Mouse (Mus musculus) limb, embryonic 11.5 days (tissue): ENCODE measurements at regions not wholly inside any gene's neighbourhood (a gene's known extent, or its start where the extent isn't known, plus 50 kb on each side); places are given as distances from the start of the nearest gene placed in this dataset.
"Not testable (repeated sequence)": the region's sequence is repeated elsewhere in the genome, so short reads cannot be mapped to it uniquely, and the experiment has no call there.

Source experiments
- ATAC-seq: fragments of 200-750 bp; cut with Nextera tagmentation; 2 replicates; pipeline ENCODE4 v1.8.0; 2017; ENCODE audit warnings: low read depth; ENCODE audit not compliant: insufficient number of reproducible peaks, low FRiP score, low TSS enrichment
- DNase-seq: peaks from one replicate; pipeline ENCODE4 v3.0.0-alpha.2; 2015; ENCODE audit warnings: low spot score
- H3K27ac ChIP-seq: fragments of 300-500 bp; sonication (generic); replicated peaks from 2 replicates; pipeline ENCODE4 v1.5.1; 2014; ENCODE audit warnings: low read depth, mild to moderate bottlenecking, low read length
- H3K27me3 ChIP-seq: fragments of 300-500 bp; sonication (generic); 2 replicates; pipeline ENCODE4 v1.6.1; 2014; ENCODE audit warnings: mild to moderate bottlenecking, low read length, mixed read lengths; ENCODE audit not compliant: control insufficient read depth, insufficient read depth
- H3K36me3 ChIP-seq: fragments of 300-500 bp; sonication (generic); 2 replicates; pipeline ENCODE4 v1.6.1; 2014; ENCODE audit warnings: mild to moderate bottlenecking, low read length, moderate library complexity, mixed read lengths; ENCODE audit not compliant: control insufficient read depth, insufficient read depth
- H3K4me1 ChIP-seq: fragments of 300-500 bp; sonication (generic); 2 replicates; pipeline ENCODE4 v1.6.1; 2014; ENCODE audit warnings: low read length, mixed read lengths; ENCODE audit not compliant: control insufficient read depth, insufficient read depth
- H3K4me2 ChIP-seq: fragments of 300-500 bp; sonication (generic); 2 replicates; pipeline ENCODE4 v1.6.1; 2014; ENCODE audit warnings: low read depth, mild to moderate bottlenecking, moderate library complexity; ENCODE audit not compliant: severe bottlenecking
- H3K4me3 ChIP-seq: fragments of 300-500 bp; sonication (generic); 2 replicates; pipeline ENCODE4 v1.5.1; 2014; ENCODE audit warnings: low read depth, low read length
- H3K9ac ChIP-seq: fragments of 300-500 bp; sonication (generic); 2 replicates; pipeline ENCODE4 v1.6.1; 2014; ENCODE audit warnings: mild to moderate bottlenecking, low read length
- H3K9me3 ChIP-seq: fragments of 300-500 bp; sonication (generic); 2 replicates; pipeline ENCODE4 v1.6.1; 2016; ENCODE audit warnings: low read length; ENCODE audit not compliant: control insufficient read depth
- WGBS: fragments of 180-500 bp; shearing (Covaris S2); extraction: QIAGEN DNeasy Blood & Tissue Kit; methylation state at CpG from one replicate; pipeline ENCODE4 v1.1.7; 2014; 5-methylcytosine and 5-hydroxymethylcytosine counted together

DNA sequence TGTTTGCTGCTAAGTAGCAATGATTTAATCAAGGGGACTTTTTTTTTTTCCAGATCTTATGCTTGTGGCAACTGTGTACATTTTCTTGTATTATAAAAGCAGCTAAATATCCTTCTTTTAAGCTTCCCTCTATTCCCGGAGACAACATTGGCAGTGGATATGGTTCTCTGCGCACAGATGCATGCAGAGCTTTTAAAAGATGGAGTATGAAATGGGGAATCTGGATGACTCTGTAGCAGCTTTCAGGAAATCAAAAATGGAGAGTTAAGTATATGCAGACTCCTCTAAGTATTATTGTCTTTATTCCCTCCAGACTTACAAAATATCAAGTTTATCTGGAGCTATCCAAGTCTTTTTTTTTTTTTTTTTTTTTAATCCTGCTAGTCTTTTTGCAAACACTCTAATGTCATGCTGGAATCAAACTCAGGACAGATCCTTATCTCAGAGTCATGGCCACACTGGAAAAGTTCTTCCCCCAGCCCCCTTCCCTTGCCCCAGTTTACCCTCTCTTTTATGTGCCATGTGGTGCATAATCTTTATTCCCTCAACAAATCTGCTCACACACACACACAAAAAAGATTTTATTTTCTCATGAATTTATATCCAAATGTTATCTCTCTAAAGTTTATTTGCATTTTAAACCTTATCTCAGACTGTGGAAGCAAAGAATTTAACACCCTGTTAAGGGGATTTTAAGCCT lies 1080.3 kb upstream of the Cdh6 start:
- Histone ChIP-seq H3K27me3 (no peaks in the 10 kb centered on the region), H3K27ac (no peak overlapping the region), H3K4me1 (no peaks in the 10 kb centered on the region), H3K9ac (no peak overlapping the region), H3K9me3 (no peaks in the 10 kb centered on the region), H3K4me2 (no peak overlapping the region), H3K36me3 (no peaks in the 10 kb centered on the region), H3K4me3 (no peak overlapping the region)
- ATAC-seq (no peak), DNase-seq (no peak)
- WGBS = 94% methylated on average over 2 of the region's 2 CpGs

DNA sequence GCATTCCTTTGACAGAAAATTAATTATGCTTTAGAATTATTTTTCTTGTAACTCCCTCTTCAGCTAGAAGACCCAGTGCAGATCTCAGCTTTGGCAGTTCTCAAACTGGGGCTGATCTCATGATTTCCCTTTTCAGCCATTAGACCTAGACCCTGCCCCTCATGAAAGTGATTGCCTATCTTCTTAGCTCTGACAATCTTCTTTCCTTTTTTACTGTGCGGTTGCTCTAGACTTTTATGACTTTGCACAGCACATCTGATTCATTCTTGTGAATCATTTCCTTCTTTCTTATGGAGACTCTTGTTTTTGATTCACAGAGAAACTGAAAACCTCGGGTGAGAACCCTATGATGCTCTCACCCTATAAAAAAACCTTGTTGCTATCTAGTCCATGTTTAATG lies 1078.3 kb upstream of the Cdh6 start:
- no peaks in the 10 kb centered on the region for H3K4me1 ChIP-seq
- no peak for ATAC-seq
- H3K27ac ChIP-seq = no peak overlapping the region
- no peak overlapping the region for H3K4me3 ChIP-seq
- no peak overlapping the region for H3K4me2 ChIP-seq
- no peak for DNase-seq
- 74% methylated on average over 2 of the region's 2 CpGs for WGBS
- no peaks in the 10 kb centered on the region for H3K27me3 ChIP-seq
- H3K36me3 ChIP-seq = no peaks in the 10 kb centered on the region
- H3K9ac ChIP-seq = no peak overlapping the region
- H3K9me3 ChIP-seq = no peaks in the 10 kb centered on the region

- no peaks in the 10 kb centered on the region for H3K36me3 ChIP-seq
- no peak overlapping the region for H3K4me3 ChIP-seq
- no peak for ATAC-seq
- no peaks in the 10 kb centered on the region for H3K4me1 ChIP-seq
- H3K9ac ChIP-seq = no peak overlapping the region
- H3K4me2 ChIP-seq = no peak overlapping the region
- no peaks in the 10 kb centered on the region for H3K9me3 ChIP-seq
- H3K27me3 ChIP-seq = no peaks in the 10 kb centered on the region
- WGBS = 92% methylated on average over 8 of the region's 8 CpGs
- DNase-seq = no peak
- no peak overlapping the region for H3K27ac ChIP-seq
Measured at GRCm38 (mm10) chr15:14215236-14215635, 1041.8 kb upstream of the Cdh6 start.

GRCm38 (mm10) chr15:14214726-14215125 lies 1041.3 kb upstream of the Cdh6 start:
- Histone ChIP-seq H3K27ac (no peak overlapping the region), H3K36me3 (no peaks in the 10 kb centered on the region), H3K4me2 (no peak overlapping the region), H3K9ac (no peak overlapping the region), H3K4me1 (no peaks in the 10 kb centered on the region), H3K4me3 (no peak overlapping the region), H3K9me3 (no peaks in the 10 kb centered on the region), H3K27me3 (no peaks in the 10 kb centered on the region)
- DNase-seq (no peak), ATAC-seq (no peak)
- 96% methylated on average over 1 of the region's 1 CpGs for WGBS

- no peak overlapping the region for H3K9ac ChIP-seq
- DNase-seq = no peak
- no peaks in the 10 kb centered on the region for H3K9me3 ChIP-seq
- H3K4me2 ChIP-seq = no peak overlapping the region
- ATAC-seq = no peak
- H3K27ac ChIP-seq = no peak overlapping the region
- H3K27me3 ChIP-seq = no peaks in the 10 kb centered on the region
- H3K36me3 ChIP-seq = no peaks in the 10 kb centered on the region
- 99% methylated on average over 2 of the region's 2 CpGs for WGBS
- no peaks in the 10 kb centered on the region for H3K4me1 ChIP-seq
- no peak overlapping the region for H3K4me3 ChIP-seq
Measured at GRCm38 (mm10) chr15:14177523-14177922, 1004.0 kb upstream of the Cdh6 start.

DNA sequence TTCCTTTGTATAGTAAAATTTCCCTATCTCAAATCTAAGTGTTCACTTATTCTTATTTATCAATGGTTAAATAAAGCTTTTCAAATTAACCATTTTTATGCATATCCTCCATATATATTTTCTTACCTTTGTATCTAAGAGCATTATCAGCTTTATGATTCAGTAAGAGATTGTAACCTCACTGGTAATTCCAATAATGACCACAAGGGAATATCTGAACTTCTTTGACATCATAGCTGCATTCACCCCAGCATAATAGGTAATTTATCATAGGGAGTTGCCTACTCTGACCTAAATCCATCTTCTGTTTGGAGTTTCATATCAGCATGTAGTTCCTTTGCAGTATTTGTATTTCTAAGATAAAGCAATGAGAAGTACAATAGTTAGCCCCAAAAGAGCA lies 963.9 kb upstream of the Cdh6 start:
- no peaks in the 10 kb centered on the region for H3K4me1 ChIP-seq
- ATAC-seq = no peak
- no peak overlapping the region for H3K9ac ChIP-seq

GRCm38 (mm10) chr15:14123829-14124228 lies 950.4 kb upstream of the Cdh6 start:
- H3K4me1 ChIP-seq = no peaks in the 10 kb centered on the region
- DNase-seq (no peak), ATAC-seq (no peak)
- no peak overlapping the region for H3K4me2 ChIP-seq
- H3K4me3 ChIP-seq = no peak overlapping the region
- H3K27ac ChIP-seq = no peak overlapping the region
- no peak overlapping the region for H3K9ac ChIP-seq
- H3K27me3 ChIP-seq = no peaks in the 10 kb centered on the region
- 93% methylated on average over 4 of the region's 4 CpGs for WGBS
- H3K9me3 ChIP-seq = no peaks in the 10 kb centered on the region; the same call in 1 of the 2 replicates
- H3K36me3 ChIP-seq = no peaks in the 10 kb centered on the region

More for the DNA sequence above, 963.9 kb upstream of the Cdh6 start:
- DNase-seq = no peak
- Histone ChIP-seq H3K27me3 (no peaks in the 10 kb centered on the region), H3K27ac (no peak overlapping the region), H3K36me3 (no peaks in the 10 kb centered on the region), H3K4me3 (no peak overlapping the region), H3K9me3 (no peaks in the 10 kb centered on the region), H3K4me2 (no peak overlapping the region)

DNA sequence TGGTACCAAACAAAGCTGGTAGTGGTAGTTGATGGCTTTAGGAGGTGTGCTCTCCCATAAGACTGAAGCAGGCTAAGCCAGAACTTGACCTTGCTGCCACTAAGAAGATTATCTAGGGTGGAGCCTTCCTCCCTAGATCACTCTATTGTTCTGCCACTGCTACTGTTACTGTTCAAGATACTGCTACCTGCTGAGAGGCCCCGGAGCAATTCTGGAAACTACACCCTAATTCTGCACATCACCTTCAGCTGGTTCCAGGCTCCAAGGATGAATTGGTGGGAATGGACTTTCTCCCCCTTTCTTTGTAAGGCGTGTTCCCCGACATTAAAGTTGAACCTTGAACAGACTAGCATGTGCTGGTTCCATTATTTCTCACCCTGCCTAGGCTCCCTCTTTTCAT lies 944.8 kb upstream of the Cdh6 start:
- not testable (repeated sequence) for H3K4me2 ChIP-seq, DNase-seq, H3K4me1 ChIP-seq, H3K4me3 ChIP-seq, ATAC-seq, H3K27ac ChIP-seq, H3K27me3 ChIP-seq, H3K9me3 ChIP-seq, H3K36me3 ChIP-seq, H3K9ac ChIP-seq
- WGBS = 85% methylated on average over 3 of the region's 3 CpGs

DNA sequence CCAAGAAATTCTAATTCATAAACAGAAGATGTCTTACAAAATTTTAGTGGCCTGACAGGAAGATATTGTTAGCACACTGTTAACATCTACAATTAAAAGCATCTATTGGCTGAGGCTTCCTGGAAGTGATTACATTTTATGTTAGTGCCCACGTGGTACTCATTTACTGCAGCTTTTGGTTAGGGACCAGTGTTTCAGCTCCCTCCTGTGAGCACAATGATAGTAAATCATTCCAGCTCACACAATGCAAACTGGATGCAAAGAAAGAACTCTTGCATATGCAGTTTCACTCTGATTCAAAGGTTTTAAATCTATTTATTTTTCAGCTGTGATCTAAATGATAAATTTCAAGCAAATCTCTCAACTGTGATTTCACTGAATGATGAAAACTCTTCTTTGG lies 928.3 kb upstream of the Cdh6 start:
- Histone ChIP-seq H3K9ac (no peak overlapping the region), H3K4me2 (no peak overlapping the region), H3K4me1 (no peaks in the 10 kb centered on the region), H3K27me3 (no peaks in the 10 kb centered on the region), H3K4me3 (no peak overlapping the region), H3K36me3 (no peaks in the 10 kb centered on the region), H3K27ac (no peak overlapping the region), H3K9me3 (no peaks in the 10 kb centered on the region)
- WGBS = 5% methylated on average over 1 of the region's 1 CpGs
- peak; percentile 73; the same call in 1 of the 2 replicates for ATAC-seq
- no peak for DNase-seq
